Mouse (Mus musculus) midbrain, postnatal 0 days (tissue): ENCODE measurements at regions not wholly inside any gene's neighbourhood (a gene's known extent, or its start where the extent isn't known, plus 50 kb on each side); places are given as distances from the start of the nearest gene placed in this dataset.

Source experiments
- ATAC-seq: fragments of 200-750 bp; cut with Nextera tagmentation; 2 replicates; pipeline ENCODE4 v1.8.0; 2017; ENCODE audit warnings: moderate number of reproducible peaks, mild to moderate bottlenecking, moderate TSS enrichment, moderate library complexity; ENCODE audit not compliant: low FRiP score
- DNase-seq: peaks from one replicate; pipeline ENCODE4 v3.0.0-alpha.2; 2015; ENCODE audit warnings: low spot score
- H3K27ac ChIP-seq: fragments of 300-500 bp; sonication (generic); 2 replicates; pipeline ENCODE4 v1.5.1; 2014; ENCODE audit warnings: low read depth, mild to moderate bottlenecking, low read length, mixed read lengths
- H3K27me3 ChIP-seq: fragments of 300-500 bp; sonication (generic); 2 replicates; pipeline ENCODE4 v1.6.1; 2014; ENCODE audit warnings: low read length, control low read depth, mixed read lengths; ENCODE audit not compliant: insufficient read depth
- H3K36me3 ChIP-seq: fragments of 300-500 bp; sonication (generic); 2 replicates; pipeline ENCODE4 v1.6.1; 2014; ENCODE audit warnings: low read length, control low read depth, mixed read lengths; ENCODE audit not compliant: insufficient read depth
- H3K4me1 ChIP-seq: fragments of 300-500 bp; sonication (generic); 2 replicates; pipeline ENCODE4 v1.6.1; 2014; ENCODE audit warnings: mild to moderate bottlenecking, control low read depth, antibody characterized with exemption, low read length, mixed read lengths; ENCODE audit not compliant: insufficient read depth
- H3K4me2 ChIP-seq: fragments of 300-500 bp; sonication (generic); 2 replicates; pipeline ENCODE4 v1.6.1; 2014; ENCODE audit warnings: low read depth, mild to moderate bottlenecking, low read length, mixed read lengths; ENCODE audit not compliant: poor library complexity, severe bottlenecking
- H3K4me3 ChIP-seq: fragments of 300-500 bp; sonication (generic); 2 replicates; pipeline ENCODE4 v1.5.1; 2014; ENCODE audit warnings: low read depth, mild to moderate bottlenecking, low read length, moderate library complexity
- H3K9ac ChIP-seq: fragments of 300-500 bp; sonication (generic); replicated peaks from 2 replicates; pipeline ENCODE4 v1.6.1; 2014; ENCODE audit warnings: mild to moderate bottlenecking, low read length, moderate library complexity, mixed read lengths; ENCODE audit not compliant: poor library complexity, severe bottlenecking
- H3K9me3 ChIP-seq: fragments of 300-500 bp; sonication (generic); 2 replicates; pipeline ENCODE4 v1.6.1; 2016; ENCODE audit warnings: low read length, control low read depth
- CTCF ChIP-seq: IDR thresholded peaks from 2 replicates; pipeline ENCODE4 v1.5.1; 2016; ENCODE audit warnings: antibody characterized with exemption, mild to moderate bottlenecking
- WGBS: fragments of 180-500 bp; shearing (Covaris S2); extraction: QIAGEN DNeasy Blood & Tissue Kit; methylation state at CpG from one replicate; pipeline ENCODE4 v1.1.7; 2014; 5-methylcytosine and 5-hydroxymethylcytosine counted together

DNA sequence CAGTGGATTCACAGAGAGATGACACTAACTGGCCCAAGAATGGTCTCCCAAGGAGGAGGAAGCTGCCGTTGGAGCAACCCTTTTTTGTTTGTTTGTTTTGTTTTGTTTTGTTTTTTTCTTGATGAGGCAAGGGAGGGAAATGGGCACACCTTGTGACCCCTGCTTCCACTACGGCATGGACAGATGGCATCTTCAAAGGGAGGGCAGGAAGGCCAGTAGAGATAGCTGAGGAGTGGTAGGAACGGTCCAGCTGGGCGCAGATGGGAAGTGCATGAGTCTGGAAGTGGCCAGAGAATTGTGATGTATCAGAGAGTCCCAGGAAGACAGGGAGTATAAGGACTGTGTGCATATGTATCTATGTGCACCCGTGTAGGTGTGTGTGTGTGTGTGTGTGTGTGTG lies 63.1 kb upstream of the Gjb5 start:
- Histone ChIP-seq H3K4me1 (no peaks in the 10 kb centered on the region), H3K4me2 (no peak overlapping the region), H3K9me3 (no peaks in the 10 kb centered on the region), H3K27me3 (no peaks in the 10 kb centered on the region), H3K36me3 (no peaks in the 10 kb centered on the region), H3K27ac (no peak overlapping the region), H3K9ac (no peak overlapping the region), H3K4me3 (no peak overlapping the region)
- TF ChIP-seq CTCF = no peak
- ATAC-seq (no peak), DNase-seq (no peak)
- 87% methylated on average over 5 of the region's 5 CpGs for WGBS

DNA sequence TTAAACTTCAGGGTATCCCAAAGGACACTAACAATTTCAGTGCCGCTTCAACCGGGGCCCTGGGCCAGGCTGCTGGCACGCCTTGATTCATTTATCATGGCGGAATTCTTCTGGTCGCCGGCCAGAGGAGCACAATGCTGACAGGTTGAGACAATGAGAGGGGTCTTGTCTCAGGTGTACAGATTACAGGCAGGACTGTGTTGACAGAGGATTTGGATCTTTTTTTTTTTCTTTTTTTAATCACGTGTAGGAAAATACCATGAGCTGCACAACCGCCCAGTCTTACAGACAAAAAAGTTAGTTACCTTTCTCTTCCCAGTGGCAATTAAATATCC lies 61.8 kb upstream of the Gjb5 start:
- H3K9me3 ChIP-seq = no peaks in the 10 kb centered on the region
- no peak for ATAC-seq
- H3K36me3 ChIP-seq = no peaks in the 10 kb centered on the region
- TF ChIP-seq CTCF = no peak
- no peak overlapping the region for H3K4me3 ChIP-seq
- H3K4me2 ChIP-seq = no peak overlapping the region
- H3K4me1 ChIP-seq = no peaks in the 10 kb centered on the region
- WGBS = 18% methylated on average over 8 of the region's 8 CpGs
- DNase-seq = no peak
- H3K27me3 ChIP-seq = no peaks in the 10 kb centered on the region
- peak overlapping the region; percentile 74; the same call in 1 of the 2 replicates for H3K27ac ChIP-seq
- H3K9ac ChIP-seq = peak overlapping the region; percentile 39; the same call in 1 of the 2 replicates

DNA sequence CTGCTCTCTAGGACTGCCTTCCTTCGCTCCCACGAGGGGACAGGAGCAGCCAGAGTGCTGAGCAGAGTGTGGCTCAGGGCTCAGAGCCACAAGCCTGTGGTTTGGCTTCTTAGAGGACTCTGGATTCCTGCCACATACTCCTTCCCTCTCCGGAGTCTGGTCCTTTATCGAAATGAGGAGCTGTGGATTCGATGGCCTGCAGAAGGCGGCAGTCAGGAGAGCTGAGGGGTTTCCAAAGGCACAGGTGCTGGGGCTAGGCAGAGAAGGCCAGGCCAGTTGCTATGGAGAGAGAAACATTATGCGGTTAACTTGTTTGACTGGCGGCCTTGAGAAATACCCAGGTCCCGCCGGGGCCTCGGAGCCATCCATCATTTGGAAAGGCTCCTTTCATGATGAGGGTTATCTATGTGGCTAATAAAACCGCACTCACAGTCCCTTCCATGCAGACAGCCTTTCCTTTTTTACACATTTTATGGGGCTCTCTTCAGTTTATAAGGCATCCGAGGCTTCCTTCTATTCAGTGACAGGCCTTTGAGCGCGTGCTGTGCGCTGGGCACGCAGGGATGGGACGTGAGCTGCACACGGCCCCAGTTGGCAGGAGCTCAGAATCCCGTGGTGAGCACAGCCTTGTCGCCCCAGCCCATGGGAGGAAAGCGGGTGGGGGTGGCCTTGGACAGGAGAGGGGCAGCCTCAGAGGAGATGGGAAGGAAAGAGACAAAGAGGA lies 61.2 kb upstream of the Gjb5 start:
- DNase-seq (peak; percentile 86), ATAC-seq (peak; percentile 64; the same call in 1 of the 2 replicates)
- peak overlapping the region; percentile 39; the same call in 1 of the 2 replicates for H3K9ac ChIP-seq
- peak; percentile 12; the same call in 1 of the 2 replicates for TF ChIP-seq CTCF
- no peaks in the 10 kb centered on the region for H3K4me1 ChIP-seq
- H3K4me2 ChIP-seq = no peak overlapping the region
- no peaks in the 10 kb centered on the region for H3K9me3 ChIP-seq
- WGBS = 16% methylated on average over 22 of the region's 22 CpGs
- H3K27ac ChIP-seq = peak overlapping the region; percentile 74; the same call in 1 of the 2 replicates
- H3K36me3 ChIP-seq = no peaks in the 10 kb centered on the region
- no peak overlapping the region for H3K4me3 ChIP-seq
- no peaks in the 10 kb centered on the region for H3K27me3 ChIP-seq

DNA sequence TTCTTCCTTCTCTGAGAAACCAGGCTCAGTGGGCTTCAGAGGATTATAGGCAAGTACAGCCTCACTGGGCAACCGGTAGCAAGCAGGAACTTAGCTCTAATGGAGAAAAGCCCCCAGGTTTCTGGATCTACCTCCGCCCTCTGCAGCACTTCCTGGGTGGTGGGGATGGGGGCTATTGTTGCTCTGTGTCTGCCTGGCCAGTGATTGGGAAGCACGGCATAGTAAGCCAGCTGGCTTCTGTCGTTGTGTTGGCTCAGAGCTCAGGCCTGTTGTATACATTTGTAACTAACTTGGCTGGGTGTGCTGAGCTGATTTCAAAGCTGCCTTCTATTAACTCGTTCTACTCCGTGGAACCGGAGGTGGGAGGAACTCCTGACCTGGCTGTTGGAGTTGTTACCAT lies 58.9 kb upstream of the Gjb5 start:
- Histone ChIP-seq H3K36me3 (no peaks in the 10 kb centered on the region), H3K27ac (no peak overlapping the region), H3K4me3 (no peak overlapping the region), H3K4me2 (no peak overlapping the region), H3K27me3 (no peaks in the 10 kb centered on the region), H3K4me1 (no peaks in the 10 kb centered on the region), H3K9me3 (no peaks in the 10 kb centered on the region), H3K9ac (no peak overlapping the region)
- ATAC-seq (no peak), DNase-seq (peak; percentile 87)
- 40% methylated on average over 7 of the region's 7 CpGs for WGBS
- TF ChIP-seq CTCF = no peak

DNA sequence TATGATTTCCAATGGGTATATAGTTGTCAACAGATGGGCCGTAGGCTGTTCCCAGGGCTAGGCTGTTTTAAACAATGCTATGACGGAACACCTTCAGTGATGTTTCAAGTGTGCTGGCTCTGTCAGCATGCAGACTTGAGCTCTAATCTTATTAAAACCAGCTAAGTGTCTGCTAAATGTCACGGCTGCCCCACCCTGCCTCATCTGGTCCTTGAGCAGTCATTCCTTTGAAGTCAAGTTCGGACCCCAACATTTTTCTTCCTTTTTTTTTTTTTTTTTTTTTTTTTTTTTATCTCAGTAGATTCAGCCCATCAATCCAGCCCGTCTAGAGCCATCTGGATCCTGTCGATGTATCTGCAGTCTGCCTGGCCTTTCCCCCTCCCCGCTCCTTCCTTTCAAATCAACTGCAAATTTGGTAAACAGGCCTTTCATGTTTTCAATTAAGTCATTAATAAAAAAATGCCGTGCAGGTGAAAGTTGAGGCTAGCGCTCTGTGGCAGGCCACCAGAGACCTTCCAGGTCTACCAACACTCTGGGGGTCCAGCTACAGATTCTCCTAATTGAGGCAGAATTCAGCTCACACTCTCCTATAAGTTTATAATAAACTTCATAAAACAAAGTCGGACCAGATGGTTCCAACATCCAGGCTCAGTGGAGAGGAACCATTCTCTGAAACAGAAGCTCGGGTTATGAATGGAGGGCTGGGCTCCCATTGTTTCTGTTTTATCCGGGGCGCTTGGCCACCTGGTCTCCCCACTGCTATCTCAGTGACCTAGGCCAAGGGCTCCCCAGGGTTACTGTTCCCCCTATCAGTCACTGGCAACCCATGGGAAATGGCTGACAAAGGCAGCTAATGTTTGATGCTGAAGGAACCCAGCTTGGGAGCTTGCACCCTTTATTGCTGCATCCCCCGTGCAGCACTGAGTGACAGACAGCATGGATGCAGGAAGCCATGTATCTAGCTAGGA lies 56.3 kb upstream of the Gjb5 start:
- Histone ChIP-seq H3K27me3 (no peaks in the 10 kb centered on the region), H3K9me3 (no peaks in the 10 kb centered on the region), H3K4me2 (no peak overlapping the region), H3K4me1 (no peaks in the 10 kb centered on the region), H3K9ac (no peak overlapping the region), H3K4me3 (no peak overlapping the region), H3K36me3 (no peaks in the 10 kb centered on the region), H3K27ac (no peak overlapping the region)
- no peak for DNase-seq
- ATAC-seq = no peak
- WGBS = 40% methylated on average over 14 of the region's 14 CpGs
- TF ChIP-seq CTCF = no peak
